Mouse (Mus musculus) kidney, adult 2 months (tissue): ENCODE results near the gene Notch4. TPM values are rescaled to one million over a fixed set of nuclear protein-coding genes. Genes with fewer than 3 reads are reported as not detected.

Experiments used
- DNase-seq: peaks from one replicate; pipeline ENCODE4 v3.0.0; 2021
- H3K27ac ChIP-seq: fragments of 200-500 bp; 2 replicates; pipeline ENCODE4 v1.5.1; 2012; ENCODE audit warnings: low read depth, low read length, control low read depth, inconsistent platforms; ENCODE audit not compliant: insufficient read depth
- H3K27me3 ChIP-seq: fragments of 200-500 bp; replicated peaks from 2 replicates; pipeline ENCODE4 v1.6.1; 2012; ENCODE audit warnings: mild to moderate bottlenecking, moderate library complexity, low read length, inconsistent platforms; ENCODE audit not compliant: control insufficient read depth, insufficient read depth
- H3K36me3 ChIP-seq: fragments of 200-500 bp; 2 replicates; pipeline ENCODE4 v1.6.1; 2012; ENCODE audit warnings: mild to moderate bottlenecking, moderate library complexity, low read length, inconsistent platforms; ENCODE audit not compliant: control insufficient read depth, insufficient read depth
- H3K4me1 ChIP-seq: fragments of 200-500 bp; 2 replicates; pipeline ENCODE4 v1.6.1; 2011; ENCODE audit warnings: low read length; ENCODE audit not compliant: control insufficient read depth, insufficient read depth
- H3K4me3 ChIP-seq: fragments of 200-500 bp; 2 replicates; pipeline ENCODE4 v1.5.1; 2011; ENCODE audit warnings: mild to moderate bottlenecking, low read depth, low read length, control low read depth; ENCODE audit not compliant: insufficient read depth
- CTCF ChIP-seq: fragments of 200-500 bp; conservative IDR thresholded peaks from 2 replicates; pipeline ENCODE4 v1.5.1; 2011; ENCODE audit warnings: low read depth, mild to moderate bottlenecking, control low read depth, low read length, moderate library complexity, mixed read lengths; ENCODE audit not compliant: insufficient read depth, insufficient read length
- POLR2A ChIP-seq: fragments of 200-500 bp; IDR thresholded peaks from one replicate; pipeline ENCODE4 v1.6.1; 2011; ENCODE audit warnings: low read depth, low read length, control low read depth
- WGBS: fragments of 180-500 bp; shearing (Covaris S2); methylation state at CpG from one replicate; pipeline ENCODE4 v1.1.7; 2018; 5-methylcytosine and 5-hydroxymethylcytosine counted together
- polyA plus RNA-seq: library from polyadenylated mRNA; depleted of rRNA; stranded (reverse); fragments of >200 nt; gene quantifications from 2 replicates; pipeline ENCODE4 v1.2.3, GENCODE M21; 2012

Notch4 gene
- polyA plus RNA-seq, 1 experiment: 14.4 TPM

DNA sequence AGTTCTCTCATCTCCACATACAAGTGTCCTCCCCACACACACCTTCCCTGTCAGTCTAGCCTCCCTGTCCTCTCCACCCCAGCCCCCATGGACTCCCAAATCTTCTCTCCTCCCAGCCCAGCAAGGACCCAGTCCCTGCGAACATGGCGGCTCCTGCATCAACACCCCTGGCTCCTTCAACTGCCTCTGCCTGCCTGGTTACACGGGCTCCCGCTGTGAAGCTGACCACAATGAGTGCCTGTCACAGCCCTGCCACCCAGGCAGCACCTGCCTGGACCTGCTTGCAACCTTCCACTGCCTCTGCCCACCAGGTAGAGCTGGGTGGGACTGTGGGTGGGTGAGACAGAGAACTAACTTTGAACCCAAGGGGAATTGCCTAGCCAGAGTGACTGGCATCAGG lies 5.9 kb downstream of the Notch4 start:
- Histone ChIP-seq H3K4me3 (no peak overlapping the region), H3K27ac (no peak overlapping the region), H3K4me1 (no peaks in the 10 kb centered on the region), H3K36me3 (no peaks in the 10 kb centered on the region), H3K27me3 (no peaks in the 10 kb centered on the region)
- no peak for TF ChIP-seq POLR2A
- TF ChIP-seq CTCF: no peak
- WGBS: 72% methylated on average over 4 of the region's 4 CpGs
- no peak for DNase-seq

DNA sequence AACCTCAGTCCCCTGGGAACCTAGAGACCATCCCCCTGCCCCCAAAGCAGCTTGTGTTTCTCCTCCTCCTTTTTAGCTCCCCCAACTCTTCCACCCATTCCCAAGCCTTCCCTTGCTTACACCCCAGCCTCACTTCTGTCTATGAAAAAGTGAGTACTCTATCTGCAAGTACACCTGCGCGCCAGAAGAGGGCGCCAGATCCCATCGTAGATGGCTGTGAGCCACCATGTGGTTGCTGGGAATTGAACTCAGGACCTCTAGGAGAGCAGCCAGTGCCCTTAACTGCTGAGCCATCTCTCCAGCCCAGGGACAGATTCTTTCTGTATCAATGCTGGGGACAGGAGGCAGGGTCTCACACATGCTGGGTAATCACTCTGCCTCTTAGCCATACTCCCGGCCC lies 7.8 kb downstream of the Notch4 start:
- Histone ChIP-seq H3K4me3 (no peak overlapping the region), H3K27ac (no peak overlapping the region), H3K36me3 (no peaks in the 10 kb centered on the region), H3K4me1 (no peaks in the 10 kb centered on the region), H3K27me3 (no peaks in the 10 kb centered on the region)
- no peak for DNase-seq
- TF ChIP-seq CTCF: peak; percentile 63
- TF ChIP-seq POLR2A: no peak
- 27% methylated on average over 5 of the region's 5 CpGs for WGBS

DNA sequence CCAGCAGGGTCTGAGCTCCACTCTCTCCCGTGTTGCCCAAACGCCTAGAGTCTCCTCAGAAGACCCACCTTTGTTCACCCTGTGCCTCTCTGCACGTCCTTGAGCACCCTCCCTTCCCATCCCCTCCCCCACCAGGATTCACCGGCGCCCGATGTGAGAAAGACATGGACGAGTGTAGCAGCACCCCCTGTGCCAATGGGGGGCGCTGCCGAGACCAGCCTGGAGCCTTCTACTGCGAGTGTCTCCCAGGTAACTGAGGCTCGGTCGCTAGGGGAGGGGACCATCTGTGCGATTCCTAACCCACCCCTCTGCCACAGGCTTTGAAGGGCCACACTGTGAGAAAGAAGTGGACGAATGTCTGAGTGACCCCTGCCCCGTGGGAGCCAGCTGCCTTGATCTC lies 8.3 kb downstream of the Notch4 start:
- H3K27me3 ChIP-seq: no peaks in the 10 kb centered on the region
- WGBS: 43% methylated on average over 15 of the region's 15 CpGs
- no peak overlapping the region for H3K27ac ChIP-seq
- no peaks in the 10 kb centered on the region for H3K36me3 ChIP-seq
- no peaks in the 10 kb centered on the region for H3K4me1 ChIP-seq
- TF ChIP-seq CTCF (no peak), POLR2A (no peak)
- no peak for DNase-seq
- no peak overlapping the region for H3K4me3 ChIP-seq

DNA sequence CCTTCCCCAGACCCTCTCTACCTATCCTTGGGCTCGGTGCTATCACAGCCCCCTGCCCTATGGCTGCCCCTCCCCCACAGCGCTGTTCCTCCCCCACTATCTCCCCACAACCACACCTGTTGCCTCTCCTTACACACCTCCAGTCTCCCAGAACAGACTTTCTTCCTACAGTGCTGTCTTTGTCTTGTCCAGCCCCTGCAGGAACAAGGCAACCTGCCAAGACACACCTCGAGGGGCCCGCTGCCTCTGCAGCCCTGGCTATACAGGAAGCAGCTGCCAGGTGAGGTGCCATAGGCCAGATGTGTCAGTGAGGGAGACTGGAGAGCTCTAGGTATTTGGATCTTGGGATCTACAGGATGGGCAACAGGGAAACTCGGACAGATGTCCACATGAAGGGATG lies 12.5 kb downstream of the Notch4 start:
- DNase-seq: no peak
- WGBS: 62% methylated on average over 5 of the region's 5 CpGs
- H3K27ac ChIP-seq: no peak overlapping the region

DNA sequence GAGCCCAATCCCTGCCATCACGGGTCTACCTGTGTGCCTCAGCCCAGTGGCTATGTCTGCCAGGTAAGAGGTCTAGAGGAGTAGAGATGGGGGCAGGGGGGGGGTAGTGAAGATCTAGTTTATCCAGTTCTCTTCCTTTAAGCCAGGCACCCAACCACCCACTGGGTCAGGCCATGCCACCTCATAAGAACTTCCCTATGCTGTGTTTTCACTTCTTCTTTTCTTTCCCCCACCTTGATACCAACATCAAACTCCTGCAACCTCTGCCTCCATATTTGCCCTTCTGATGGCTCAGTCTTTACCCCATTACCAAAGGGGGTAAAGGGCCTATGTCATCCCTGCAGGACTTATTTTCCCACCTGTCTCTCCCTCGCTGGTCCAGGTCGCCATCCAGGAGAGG lies 14.0 kb downstream of the Notch4 start:
- no peaks in the 10 kb centered on the region for H3K4me1 ChIP-seq
- TF ChIP-seq POLR2A (no peak), CTCF (no peak)
- DNase-seq: no peak
- H3K36me3 ChIP-seq: no peaks in the 10 kb centered on the region
- 95% methylated on average over 3 of the region's 3 CpGs for WGBS
- H3K4me3 ChIP-seq: no peak overlapping the region
- no peaks in the 10 kb centered on the region for H3K27me3 ChIP-seq
- H3K27ac ChIP-seq: no peak overlapping the region

More for the DNA sequence above, 12.5 kb downstream of the Notch4 start:
- no peak for TF ChIP-seq CTCF
- Histone ChIP-seq H3K36me3 (no peaks in the 10 kb centered on the region), H3K27me3 (no peaks in the 10 kb centered on the region), H3K4me3 (no peak overlapping the region), H3K4me1 (no peaks in the 10 kb centered on the region)

DNA sequence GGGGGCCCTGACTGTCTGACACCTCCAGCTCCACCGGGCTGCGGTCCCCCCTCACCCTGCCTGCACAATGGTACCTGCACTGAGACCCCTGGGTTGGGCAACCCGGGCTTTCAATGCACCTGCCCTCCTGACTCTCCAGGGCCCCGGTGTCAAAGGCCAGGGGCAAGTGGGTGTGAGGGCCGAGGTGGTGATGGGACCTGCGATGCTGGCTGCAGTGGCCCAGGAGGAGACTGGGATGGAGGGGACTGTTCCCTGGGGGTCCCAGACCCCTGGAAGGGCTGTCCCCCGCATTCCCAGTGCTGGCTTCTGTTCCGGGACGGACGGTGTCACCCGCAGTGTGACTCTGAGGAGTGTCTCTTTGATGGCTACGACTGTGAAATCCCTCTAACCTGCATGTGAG lies 18.5 kb downstream of the Notch4 start:
- H3K27ac ChIP-seq: no peak overlapping the region
- H3K27me3 ChIP-seq: no peaks in the 10 kb centered on the region
- no peak overlapping the region for H3K4me3 ChIP-seq
- H3K36me3 ChIP-seq: no peaks in the 10 kb centered on the region
- TF ChIP-seq POLR2A: no peak
- TF ChIP-seq CTCF: no peak
- H3K4me1 ChIP-seq: no peaks in the 10 kb centered on the region
- no peak for DNase-seq
- WGBS: 91% methylated on average over 12 of the region's 12 CpGs

DNA sequence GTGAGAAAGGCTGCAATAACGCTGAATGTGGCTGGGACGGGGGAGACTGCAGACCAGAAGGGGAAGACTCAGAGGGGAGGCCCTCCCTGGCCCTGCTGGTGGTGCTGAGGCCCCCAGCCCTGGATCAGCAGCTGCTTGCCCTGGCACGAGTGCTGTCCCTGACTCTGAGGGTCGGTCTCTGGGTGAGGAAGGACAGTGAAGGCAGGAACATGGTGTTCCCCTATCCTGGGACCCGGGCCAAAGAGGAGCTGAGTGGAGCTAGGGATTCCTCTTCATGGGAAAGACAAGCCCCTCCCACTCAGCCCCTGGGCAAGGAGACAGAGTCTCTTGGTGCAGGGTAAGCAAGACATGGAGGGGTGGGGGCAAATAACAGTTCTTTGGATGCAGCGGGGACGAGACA lies 19.3 kb downstream of the Notch4 start:
- no peak for DNase-seq

DNA sequence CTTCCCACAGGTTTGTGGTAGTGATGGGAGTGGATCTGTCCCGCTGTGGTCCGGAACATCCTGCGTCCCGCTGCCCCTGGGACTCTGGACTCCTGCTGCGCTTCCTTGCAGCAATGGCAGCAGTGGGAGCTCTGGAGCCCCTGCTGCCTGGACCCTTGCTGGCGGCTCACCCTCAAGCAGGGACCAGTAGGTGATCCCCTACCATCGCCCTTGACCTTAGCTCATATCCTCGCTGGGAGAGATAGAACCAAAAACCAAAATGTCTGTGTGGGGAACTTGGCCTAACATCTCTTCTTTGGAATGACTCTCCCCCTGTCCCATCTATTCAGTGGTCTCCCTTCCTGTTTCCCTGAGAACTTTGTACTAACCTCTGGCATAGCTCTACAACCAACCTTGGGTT lies 19.8 kb downstream of the Notch4 start:
- Histone ChIP-seq H3K27ac (no peak overlapping the region), H3K36me3 (no peaks in the 10 kb centered on the region), H3K4me3 (no peak overlapping the region), H3K4me1 (peaks cover 5% of the 10 kb centered on the region; the same call in 1 of the 2 replicates), H3K27me3 (no peaks in the 10 kb centered on the region)
- no peak for TF ChIP-seq CTCF
- no peak for TF ChIP-seq POLR2A
- whole genome bisulfite sequencing: 90% methylated on average over 8 of the region's 8 CpGs
- no peak for DNase-seq

More for the DNA sequence above, 19.3 kb downstream of the Notch4 start:
- H3K4me3 ChIP-seq: no peak overlapping the region
- TF ChIP-seq POLR2A: no peak
- no peak for TF ChIP-seq CTCF
- WGBS: 57% methylated on average over 7 of the region's 7 CpGs
- no peaks in the 10 kb centered on the region for H3K36me3 ChIP-seq
- no peak overlapping the region for H3K27ac ChIP-seq
- H3K4me1 ChIP-seq: peaks cover 5% of the 10 kb centered on the region; the same call in 1 of the 2 replicates
- no peaks in the 10 kb centered on the region for H3K27me3 ChIP-seq
